Mouse (Mus musculus) spleen, adult 2 months (tissue): ENCODE results near the gene Dupd1.

Experiments used
- CTCF ChIP-seq: fragments of 200-500 bp; IDR thresholded peaks from 2 replicates; pipeline ENCODE4 v1.5.1; 2011; ENCODE audit warnings: mild to moderate bottlenecking, inconsistent platforms; ENCODE audit not compliant: insufficient read depth, insufficient read length, insufficient replicate concordance; ENCODE audit errors: extremely low read depth
- POLR2A ChIP-seq: fragments of 200-500 bp; IDR thresholded peaks from 2 replicates; pipeline ENCODE4 v1.6.1; 2011; ENCODE audit warnings: low read depth, low read length, inconsistent platforms

- TF ChIP-seq CTCF = no peak
- TF ChIP-seq POLR2A = no peak
Observed at GRCm38 (mm10) chr14:21714486-21714885, at the start of gene Dupd1.
